Mouse (Mus musculus) megakaryocyte, embryonic 14.5 days (primary cell): ENCODE results near the gene Glrp1. TPM values are rescaled to one million over a fixed set of nuclear protein-coding genes. Genes with fewer than 3 reads are reported as not detected.
A peak's percentile ranks its signal among the peaks of the same experiment; 100 is the strongest.

ENCODE experiments used
- H3K27me3 ChIP-seq: replicated peaks from 2 replicates; pipeline ENCODE3; 2012; ENCODE audit warnings: inconsistent platforms
- H3K36me3 ChIP-seq: replicated peaks from 2 replicates; pipeline ENCODE3; 2012; ENCODE audit warnings: low read length, inconsistent platforms, mixed read lengths
- H3K4me1 ChIP-seq: 2 replicates; pipeline ENCODE4 v1.6.1; 2012; ENCODE audit warnings: inconsistent platforms
- H3K4me3 ChIP-seq: replicated peaks from 2 replicates; pipeline ENCODE3; 2012; ENCODE audit warnings: moderate library complexity, mild to moderate bottlenecking, inconsistent platforms
- H3K9me3 ChIP-seq: 2 replicates; pipeline ENCODE4 v1.6.1; 2012; ENCODE audit warnings: inconsistent platforms
- FLI1 ChIP-seq: IDR thresholded peaks from 2 replicates; pipeline ENCODE4 v1.6.1; 2012; ENCODE audit warnings: low read length, inconsistent platforms, mixed read lengths
- GATA1 ChIP-seq: IDR thresholded peaks from 3 replicates; pipeline ENCODE4 v1.6.1; 2012; ENCODE audit warnings: mixed read lengths, low read length, inconsistent platforms, borderline replicate concordance
- polyA plus RNA-seq: library from polyadenylated mRNA; stranded (reverse); fragments of >175 nt; gene quantifications from 2 replicates; pipeline ENCODE4 v1.2.3, GENCODE M21; 2012; ENCODE audit warnings: low replicate concordance; ENCODE audit not compliant: insufficient read depth

Gene Glrp1
- polyA plus RNA-seq, 1 experiment, result not detected

- H3K36me3 ChIP-seq, result no peaks in the 10 kb centered on the region
- no peak overlapping the region for H3K4me3 ChIP-seq
- no peaks in the 10 kb centered on the region for H3K9me3 ChIP-seq
- TF ChIP-seq GATA1, result no peak
- TF ChIP-seq FLI1, result no peak
- peaks cover 14% of the 10 kb centered on the region for H3K4me1 ChIP-seq
- H3K27me3 ChIP-seq, result peaks cover 20% of the 10 kb centered on the region
These were observed 7.0 kb downstream of the Glrp1 start for GRCm38 (mm10) chr1:88502822-88503221.

GRCm38 (mm10) chr1:88499230-88499737, 10.6 kb downstream of the Glrp1 start:
- Histone ChIP-seq H3K4me1 (peaks cover 29% of the 10 kb centered on the region), H3K9me3 (no peaks in the 10 kb centered on the region), H3K36me3 (no peaks in the 10 kb centered on the region), H3K4me3 (no peak overlapping the region), H3K27me3 (peaks cover 13% of the 10 kb centered on the region)
- TF ChIP-seq FLI1, result no peak
- TF ChIP-seq GATA1, result no peak

GRCm38 (mm10) chr1:88497407-88497806, 12.5 kb downstream of the Glrp1 start:
- Histone ChIP-seq H3K9me3 (no peaks in the 10 kb centered on the region), H3K4me3 (no peak overlapping the region), H3K4me1 (peaks cover 37% of the 10 kb centered on the region), H3K27me3 (peaks cover 6% of the 10 kb centered on the region), H3K36me3 (no peaks in the 10 kb centered on the region)
- no peak for TF ChIP-seq GATA1
- TF ChIP-seq FLI1, result no peak

- no peak for TF ChIP-seq FLI1
- TF ChIP-seq GATA1, result no peak
- Histone ChIP-seq H3K4me3 (no peak overlapping the region), H3K4me1 (peaks cover 47% of the 10 kb centered on the region), H3K36me3 (no peaks in the 10 kb centered on the region), H3K27me3 (peaks cover 3% of the 10 kb centered on the region), H3K9me3 (0 out of 2 replicates have a peak, but pooled peaks cover 12% of the 10 kb centered on the region)
These were observed 17.5 kb downstream of the Glrp1 start for GRCm38 (mm10) chr1:88492415-88492814.

GRCm38 (mm10) chr1:88491617-88492378, 18.1 kb downstream of the Glrp1 start:
- H3K4me1 ChIP-seq, result peaks cover 41% of the 10 kb centered on the region
- H3K27me3 ChIP-seq, result peaks cover 3% of the 10 kb centered on the region
- 0 out of 2 replicates have a peak, but pooled peaks cover 12% of the 10 kb centered on the region for H3K9me3 ChIP-seq
- no peak for TF ChIP-seq FLI1
- TF ChIP-seq GATA1, result no peak
- peak overlapping the region; percentile 20 for H3K4me3 ChIP-seq
- no peaks in the 10 kb centered on the region for H3K36me3 ChIP-seq

- H3K4me1 ChIP-seq, result peaks cover 40% of the 10 kb centered on the region
- H3K4me3 ChIP-seq, result no peak overlapping the region
- no peaks in the 10 kb centered on the region for H3K36me3 ChIP-seq
- 0 out of 2 replicates have a peak, but pooled peaks cover 12% of the 10 kb centered on the region for H3K9me3 ChIP-seq
- no peak for TF ChIP-seq GATA1
- no peak for TF ChIP-seq FLI1
- H3K27me3 ChIP-seq, result peaks cover 3% of the 10 kb centered on the region
These were observed 19.7 kb downstream of the Glrp1 start for GRCm38 (mm10) chr1:88490164-88490563.

- peaks cover 37% of the 10 kb centered on the region for H3K4me1 ChIP-seq
- H3K9me3 ChIP-seq, result 0 out of 2 replicates have a peak, but pooled peaks cover 12% of the 10 kb centered on the region
- H3K36me3 ChIP-seq, result no peaks in the 10 kb centered on the region
- H3K4me3 ChIP-seq, result no peak overlapping the region
- TF ChIP-seq FLI1 (no peak), GATA1 (no peak)
- H3K27me3 ChIP-seq, result peaks cover 3% of the 10 kb centered on the region
These were observed 20.9 kb downstream of the Glrp1 start for GRCm38 (mm10) chr1:88488957-88489356.

- Histone ChIP-seq H3K27me3 (peaks cover 8% of the 10 kb centered on the region), H3K9me3 (0 out of 2 replicates have a peak, but pooled peaks cover 12% of the 10 kb centered on the region), H3K36me3 (no peaks in the 10 kb centered on the region), H3K4me1 (peaks cover 40% of the 10 kb centered on the region), H3K4me3 (no peak overlapping the region)
- no peak for TF ChIP-seq FLI1
- TF ChIP-seq GATA1, result no peak
These were observed 23.5 kb downstream of the Glrp1 start for GRCm38 (mm10) chr1:88486336-88486735.

- peaks cover 33% of the 10 kb centered on the region for H3K4me1 ChIP-seq
- H3K36me3 ChIP-seq, result no peaks in the 10 kb centered on the region
- no peaks in the 10 kb centered on the region for H3K9me3 ChIP-seq
- no peak overlapping the region for H3K4me3 ChIP-seq
- TF ChIP-seq FLI1, result no peak
- no peak for TF ChIP-seq GATA1
- peaks cover 8% of the 10 kb centered on the region for H3K27me3 ChIP-seq
These were observed 25.8 kb downstream of the Glrp1 start for GRCm38 (mm10) chr1:88484059-88484458.

GRCm38 (mm10) chr1:88482142-88483099, 27.4 kb downstream of the Glrp1 start:
- Histone ChIP-seq H3K4me1 (peaks cover 24% of the 10 kb centered on the region), H3K9me3 (no peaks in the 10 kb centered on the region), H3K4me3 (peak overlapping the region; percentile 75), H3K27me3 (peaks cover 17% of the 10 kb centered on the region), H3K36me3 (no peaks in the 10 kb centered on the region)
- TF ChIP-seq GATA1 (peak; percentile 54; the same call in 1 of the 3 replicates), FLI1 (no peak)
